In the genomic region with DNA sequence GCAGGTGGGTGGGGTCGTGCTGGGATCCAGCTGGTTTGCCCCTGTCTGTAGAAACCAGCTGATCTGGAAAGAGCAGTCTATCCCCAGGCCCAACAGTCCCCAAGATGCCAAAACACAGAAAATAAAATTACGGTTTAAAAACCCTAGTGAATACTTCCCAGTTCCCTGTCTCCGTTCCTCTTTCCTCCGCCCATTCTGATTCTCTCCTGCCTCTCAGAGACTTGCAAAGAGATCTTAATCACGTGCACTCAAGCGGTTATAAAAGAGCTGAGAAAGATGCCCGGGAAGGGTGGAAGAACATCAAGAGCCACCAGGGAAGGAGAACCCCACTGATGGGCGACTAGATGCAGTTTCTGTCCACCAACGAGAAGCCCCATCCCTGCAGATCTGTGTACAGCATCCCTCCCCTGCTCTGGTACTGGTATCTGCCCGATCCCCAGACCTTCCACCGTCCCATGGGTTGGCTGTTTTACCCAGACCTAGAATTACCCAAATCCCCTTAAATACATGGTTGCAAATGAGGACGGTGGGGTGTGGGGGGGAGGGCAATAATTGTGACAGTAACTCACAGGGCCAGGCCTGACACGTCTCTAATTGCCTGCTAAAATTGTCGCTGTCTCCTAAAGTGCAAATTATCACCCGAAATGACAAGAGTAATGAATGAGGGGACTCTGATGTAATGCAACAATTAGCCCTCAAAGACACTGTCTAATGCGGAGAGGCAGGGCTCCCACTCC, we compare ENCODE assay signal across 13 mouse cellular contexts.
A peak's percentile ranks its signal among the peaks of the same experiment; 100 is the strongest.
DNase-seq lines count a peak whose midpoint lies in the region; ATAC-seq and TF ChIP-seq lines count a peak whose summit lies in the region.
"Had no signal": no experiment of that assay in that cellular context is flagged by ENCODE, and none has a peak within 500 bp of the region (broad histone marks: within the 10 kb centered on the region; RNA-seq: fewer than 3 reads in every experiment).

No protein-coding gene starts in this region.

- H3K27ac ChIP-seq in ES-Bruce4 (ENCODE audit: insufficient read depth, low read length) = no peak overlapping the region
- H3K27ac ChIP-seq in forebrain, embryonic 10.5 days = 0 out of 2 replicates have a peak overlapping the region, but pooled peaks have one; percentile 20
- H3K27ac ChIP-seq in hindbrain, postnatal 0 days = no peak overlapping the region
- H3K27ac ChIP-seq: midbrain, embryonic 12.5 days had no signal

- DNase-seq in heart, adult 11 months = peak; percentile 85
- no peak for DNase-seq in heart, postnatal 14 days
- no peak for DNase-seq in forebrain, embryonic 10.5 days (ENCODE audit: extremely low spot score, low spot score)
- DNase-seq in hindbrain, postnatal 0 days (ENCODE audit: low spot score) = no peak
- DNase-seq in thymus, postnatal 36 days = no peak
- DNase-seq in urinary bladder, adult 18-20 months (ENCODE audit: low spot score in 2 of 2) = no peak
- DNase-seq in cerebellum, adult 11-12 months = no peak
- DNase-seq: cerebellum, adult 9-10 months; heart, adult 18-20 months; kidney, adult 11 months had no signal

- ATAC-seq in hindbrain, postnatal 0 days = 0 out of 2 replicates have a peak, but pooled peaks have one; percentile 46

- H3K4me1 ChIP-seq in ES-Bruce4 (ENCODE audit: control insufficient read depth, insufficient read depth, low read length) = peaks cover 4% of the 10 kb centered on the region
- peaks cover 21% of the 10 kb centered on the region for H3K4me1 ChIP-seq in forebrain, embryonic 10.5 days
- no peaks in the 10 kb centered on the region for H3K4me1 ChIP-seq in hindbrain, postnatal 0 days (ENCODE audit: insufficient read depth, low read length)

- TF ChIP-seq POLR2A in ES-Bruce4 (IDR thresholded peaks at IDR 0.05; ENCODE audit: insufficient read depth, low read length) = no peak

- H3K27me3 ChIP-seq in ES-Bruce4 (ENCODE audit: control insufficient read depth, insufficient read depth, low read length, poor library complexity, severe bottlenecking) = no peaks in the 10 kb centered on the region
- peaks cover 46% of the 10 kb centered on the region for H3K27me3 ChIP-seq in forebrain, embryonic 10.5 days (ENCODE audit: poor library complexity, severe bottlenecking)
- H3K27me3 ChIP-seq in hindbrain, postnatal 0 days (ENCODE audit: insufficient read depth, low read length) = no peaks in the 10 kb centered on the region

- H3K9me3 ChIP-seq in ES-Bruce4 (replicated peaks; ENCODE audit: control insufficient read depth, insufficient read depth, low read length, poor library complexity, severe bottlenecking) = no peaks in the 10 kb centered on the region
- H3K9me3 ChIP-seq in forebrain, embryonic 10.5 days = no peaks in the 10 kb centered on the region
- H3K9me3 ChIP-seq in hindbrain, postnatal 0 days (ENCODE audit: low read length) = no peaks in the 10 kb centered on the region
- H3K9me3 ChIP-seq: midbrain, embryonic 12.5 days had no signal

- TF ChIP-seq CTCF in ES-Bruce4 (IDR thresholded peaks at IDR 0.05; ENCODE audit: low read depth, low read length) = no peak
- TF ChIP-seq CTCF in hindbrain, postnatal 0 days (IDR thresholded peaks at IDR 0.05; ENCODE audit: low read depth) = no peak

- no peak overlapping the region for H3K4me2 ChIP-seq in hindbrain, postnatal 0 days (ENCODE audit: low read depth, low read length)
- H3K4me2 ChIP-seq: liver, embryonic 11.5 days; midbrain, embryonic 12.5 days had no signal

- 0 out of 2 replicates have a peak, but pooled peaks have one; percentile 70 for TF ChIP-seq EP300 in ES-Bruce4 (IDR thresholded peaks at IDR 0.05; ENCODE audit: insufficient read depth, low read depth, low read length)

- no peak overlapping the region for H3K9ac ChIP-seq in ES-Bruce4 (ENCODE audit: low read depth, poor library complexity, severe bottlenecking)
- H3K9ac ChIP-seq in hindbrain, postnatal 0 days (replicated peaks; ENCODE audit: low read length) = no peak overlapping the region
- H3K9ac ChIP-seq: midbrain, embryonic 12.5 days had no signal

- H3K4me3 ChIP-seq in ES-Bruce4 (ENCODE audit: low read depth, low read length) = no peak overlapping the region
- H3K4me3 ChIP-seq in forebrain, embryonic 10.5 days = no peak overlapping the region
- no peak overlapping the region for H3K4me3 ChIP-seq in hindbrain, postnatal 0 days (ENCODE audit: low read length)
- H3K4me3 ChIP-seq: midbrain, embryonic 12.5 days had no signal

- no peaks in the 10 kb centered on the region for H3K36me3 ChIP-seq in ES-Bruce4 (ENCODE audit: control insufficient read depth, insufficient read depth, low read length, poor library complexity, severe bottlenecking)
- no peaks in the 10 kb centered on the region for H3K36me3 ChIP-seq in forebrain, embryonic 10.5 days (replicated peaks)
- no peaks in the 10 kb centered on the region for H3K36me3 ChIP-seq in hindbrain, postnatal 0 days (ENCODE audit: insufficient read depth, low read length)
- H3K36me3 ChIP-seq: midbrain, embryonic 12.5 days had no signal

- intact Hi-C loops in heart, postnatal 14 days (cut with DNase I) = no loop called here

- WGBS in forebrain, embryonic 10.5 days = 40% methylated on average over 16 of the region's 16 CpGs
- 49% methylated on average over 16 of the region's 16 CpGs for WGBS in hindbrain, postnatal 0 days
